Comparison of ENCODE assay signal across 29 mouse cellular contexts in genomic region chr1:88130223-88130622, GRCm38 (mm10). TPM values are rescaled to one million over a fixed set of nuclear protein-coding genes. Genes with fewer than 3 reads are reported as not detected.
"Had no signal": no experiment of that assay in that cellular context is flagged by ENCODE, and none has a peak within 500 bp of the region (broad histone marks: within the 10 kb centered on the region; RNA-seq: fewer than 3 reads in every experiment).

No protein-coding gene starts in this region.

RNA-seq across cellular contexts. Expression of gene Ugt1a6a, which starts 4.4 kb away (rescaled TPM):
- polyA plus RNA-seq: erythroblast, embryonic 14.5 days had no signal

RNA-seq across cellular contexts. Expression of gene Ugt1a6b, which starts 27.2 kb away (rescaled TPM):
- polyA plus RNA-seq: embryonic facial prominence, embryonic 10.5 days; embryonic facial prominence, embryonic 11.5 days; embryonic facial prominence, embryonic 12.5 days; erythroblast, embryonic 14.5 days; forebrain, embryonic 10.5 days; forebrain, embryonic 11.5 days had no signal

RNA-seq across cellular contexts. Expression of gene Ugt1a5, which starts 35.6 kb away (rescaled TPM):
- total RNA-seq: forebrain, postnatal 0 days; gastrocnemius, adult 8-10 months; gastrocnemius, postnatal 25 days; heart, adult 2 months had no signal
- polyA plus RNA-seq: cortical plate, adult 2 months; embryonic facial prominence, embryonic 10.5 days; embryonic facial prominence, embryonic 11.5 days; embryonic facial prominence, embryonic 12.5 days; embryonic facial prominence, embryonic 13.5 days; embryonic facial prominence, embryonic 14.5 days; embryonic facial prominence, embryonic 15.5 days; erythroblast, embryonic 14.5 days; forebrain, embryonic 10.5 days; forebrain, embryonic 11.5 days; forebrain, embryonic 12.5 days; forebrain, embryonic 13.5 days; forebrain, embryonic 14.5 days; forebrain, embryonic 15.5 days; forebrain, embryonic 16.5 days; forebrain, postnatal 0 days; frontal cortex, adult 2 months; heart, adult 2 months had no signal

RNA-seq across cellular contexts. Expression of gene Ugt1a8, which starts 42.6 kb away (rescaled TPM):
- total RNA-seq: common myeloid progenitor, adult 5-6 weeks; forebrain, postnatal 0 days; gastrocnemius, adult 18-20 months; gastrocnemius, adult 2 months; gastrocnemius, adult 8-10 months; gastrocnemius, postnatal 10 days; gastrocnemius, postnatal 14 days; gastrocnemius, postnatal 25 days; gastrocnemius, postnatal 36 days; gastrocnemius, postnatal 4 days; granulocyte monocyte progenitor cell, adult 5-6 weeks; heart, adult 18-20 months; heart, adult 2 months had no signal
- polyA plus RNA-seq: cortical plate, adult 2 months; embryonic facial prominence, embryonic 10.5 days; embryonic facial prominence, embryonic 11.5 days; embryonic facial prominence, embryonic 12.5 days; embryonic facial prominence, embryonic 13.5 days; embryonic facial prominence, embryonic 14.5 days; embryonic facial prominence, embryonic 15.5 days; erythroblast, embryonic 14.5 days; forebrain, embryonic 10.5 days; forebrain, embryonic 11.5 days; forebrain, embryonic 12.5 days; forebrain, embryonic 13.5 days; forebrain, embryonic 14.5 days; forebrain, embryonic 15.5 days; forebrain, embryonic 16.5 days; forebrain, postnatal 0 days; heart, adult 2 months had no signal
